Mouse (Mus musculus): ENCODE data around the gene Igsf11. TPM values are rescaled to one million over a fixed set of nuclear protein-coding genes. Genes with fewer than 3 reads are reported as not detected.

Igsf11 gene
- polyA plus RNA-seq, 1 experiment from 2014 or later = 0.36 TPM

DNA sequence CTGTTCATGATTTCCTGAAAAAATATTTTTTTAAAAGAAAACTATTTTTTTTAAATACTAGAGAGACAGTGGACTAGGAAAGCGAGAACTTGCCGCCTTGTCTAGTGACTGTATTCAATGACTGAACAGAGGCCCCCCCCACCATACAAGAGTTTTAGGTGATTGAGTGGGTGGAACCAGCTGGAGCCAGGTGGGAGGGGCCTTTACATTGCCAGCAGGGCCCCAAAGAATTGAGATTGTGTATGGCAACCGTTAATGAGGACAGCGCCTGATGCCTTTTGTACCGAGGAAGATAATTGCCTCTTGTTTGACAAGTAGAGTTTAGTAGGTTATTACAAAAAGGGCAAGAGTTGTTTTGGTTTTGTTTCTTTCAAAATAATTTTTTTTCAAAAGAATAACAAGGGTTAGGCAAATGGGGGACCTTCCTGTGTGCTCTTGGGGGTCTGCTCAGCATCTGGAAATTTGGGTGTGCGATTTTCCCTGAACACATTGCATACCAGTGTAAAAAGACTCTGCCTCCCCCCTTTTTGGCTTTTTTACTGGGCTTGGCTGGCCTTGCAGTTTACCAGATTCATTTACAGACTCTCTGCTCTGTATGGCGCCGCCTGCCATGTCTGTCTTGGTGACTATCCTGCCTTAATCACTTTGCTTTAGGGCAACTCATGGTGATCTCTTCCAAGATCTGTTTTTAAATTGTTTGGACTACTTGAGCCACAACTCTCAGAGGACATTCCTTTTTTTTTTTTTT is 133.7 kb downstream of the Igsf11 start:
- no peak for ATAC-seq (ENCODE audit: insufficient number of reproducible peaks, insufficient read depth, low FRiP score, low read depth)

DNA sequence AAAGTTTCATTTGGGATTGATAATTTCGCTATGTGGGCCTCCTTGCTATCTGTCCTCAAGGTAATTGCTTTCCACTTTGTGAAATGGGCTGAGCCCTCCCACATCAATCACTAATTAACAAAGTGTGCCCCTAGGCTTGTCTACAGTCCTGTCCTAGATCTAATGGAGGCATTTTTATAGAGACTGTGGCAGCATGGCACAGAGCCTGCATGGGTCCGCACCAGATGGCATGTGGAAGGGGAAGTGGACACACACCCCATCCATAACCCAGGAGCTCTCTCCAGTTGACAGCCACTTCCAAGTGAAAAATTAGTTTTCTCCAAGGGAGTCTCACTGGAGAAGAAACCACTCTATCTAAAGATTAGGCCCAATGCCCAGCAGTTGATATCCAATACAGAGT is 138.9 kb downstream of the Igsf11 start:
- no peak for ATAC-seq (ENCODE audit: insufficient number of reproducible peaks, insufficient read depth, low FRiP score, low read depth)
- Histone ChIP-seq H3K4me3 (ENCODE audit: control insufficient read depth in 1 of 2, insufficient read depth in 1 of 2, low read depth in 1 of 2, low read length in 2 of 2) (no peak overlapping the region), H3K27me3 (ENCODE audit: control insufficient read depth, insufficient read depth, low read length) (no peaks in the 10 kb centered on the region), H3K4me2 (ENCODE audit: low read length) (no peak overlapping the region), H3K4me1 (ENCODE audit: control insufficient read depth in 2 of 2, insufficient read depth in 2 of 2, low read length in 2 of 2) (no peaks in the 10 kb centered on the region), H3K36me3 (ENCODE audit: control insufficient read depth, insufficient read depth, low read length) (no peaks in the 10 kb centered on the region), H3K9ac (ENCODE audit: low read length) (no peak overlapping the region), H3K9me3 (ENCODE audit: control insufficient read depth, low read length) (no peaks in the 10 kb centered on the region), H3K27ac (replicated peaks in 1 of 2; ENCODE audit: control insufficient read depth in 1 of 2, insufficient read depth in 1 of 2, low read depth in 2 of 2, low read length in 2 of 2) (no peak overlapping the region)
- WGBS = 83% methylated on average over 2 of the region's 2 CpGs

More for the DNA sequence above, 133.7 kb downstream of the Igsf11 start:
- Histone ChIP-seq H3K27me3 (ENCODE audit: control insufficient read depth, insufficient read depth, low read length) (no peaks in the 10 kb centered on the region), H3K36me3 (ENCODE audit: control insufficient read depth, insufficient read depth, low read length) (no peaks in the 10 kb centered on the region), H3K4me2 (ENCODE audit: low read length) (no peak overlapping the region), H3K27ac (replicated peaks in 1 of 2; ENCODE audit: control insufficient read depth in 1 of 2, insufficient read depth in 1 of 2, low read depth in 2 of 2, low read length in 2 of 2) (no peak overlapping the region), H3K4me3 (ENCODE audit: control insufficient read depth in 1 of 2, insufficient read depth in 1 of 2, low read depth in 1 of 2, low read length in 2 of 2) (no peak overlapping the region), H3K9ac (ENCODE audit: low read length) (no peak overlapping the region), H3K9me3 (ENCODE audit: control insufficient read depth, low read length) (no peaks in the 10 kb centered on the region), H3K4me1 (ENCODE audit: control insufficient read depth in 2 of 2, insufficient read depth in 2 of 2, low read length in 2 of 2) (no peaks in the 10 kb centered on the region)
- WGBS = 83% methylated on average over 8 of the region's 8 CpGs

DNA sequence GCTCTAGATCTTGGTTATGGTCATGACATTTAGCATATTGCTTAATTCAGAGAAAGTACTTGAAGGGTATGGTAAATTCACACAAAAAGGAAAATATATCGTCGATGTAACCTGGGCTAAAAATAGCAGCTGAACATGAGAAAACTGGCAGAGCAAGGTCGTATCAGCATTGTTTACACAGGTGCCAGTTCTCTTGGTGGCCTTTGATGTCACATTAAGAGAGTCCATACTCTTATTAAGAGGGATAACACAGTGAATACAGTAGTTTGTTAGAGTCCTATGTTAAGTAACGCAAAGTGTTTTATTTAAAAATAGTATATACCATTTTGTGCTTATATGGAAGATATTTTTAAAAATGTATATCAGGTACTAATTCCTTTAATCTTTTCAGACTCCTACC is 144.8 kb downstream of the Igsf11 start:
- Histone ChIP-seq H3K4me2 (ENCODE audit: low read length) (no peak overlapping the region), H3K4me3 (ENCODE audit: control insufficient read depth in 1 of 2, insufficient read depth in 1 of 2, low read depth in 1 of 2, low read length in 2 of 2) (no peak overlapping the region), H3K27ac (replicated peaks in 1 of 2; ENCODE audit: control insufficient read depth in 1 of 2, insufficient read depth in 1 of 2, low read depth in 2 of 2, low read length in 2 of 2) (no peak overlapping the region), H3K9me3 (ENCODE audit: control insufficient read depth, low read length) (no peaks in the 10 kb centered on the region), H3K36me3 (ENCODE audit: control insufficient read depth, insufficient read depth, low read length) (no peaks in the 10 kb centered on the region), H3K9ac (ENCODE audit: low read length) (no peak overlapping the region), H3K4me1 (ENCODE audit: control insufficient read depth in 2 of 2, insufficient read depth in 2 of 2, low read length in 2 of 2) (no peaks in the 10 kb centered on the region), H3K27me3 (ENCODE audit: control insufficient read depth, insufficient read depth, low read length) (no peaks in the 10 kb centered on the region)
- WGBS = 49% methylated on average over 4 of the region's 4 CpGs
- no peak for ATAC-seq (ENCODE audit: insufficient number of reproducible peaks, insufficient read depth, low FRiP score, low read depth)

DNA sequence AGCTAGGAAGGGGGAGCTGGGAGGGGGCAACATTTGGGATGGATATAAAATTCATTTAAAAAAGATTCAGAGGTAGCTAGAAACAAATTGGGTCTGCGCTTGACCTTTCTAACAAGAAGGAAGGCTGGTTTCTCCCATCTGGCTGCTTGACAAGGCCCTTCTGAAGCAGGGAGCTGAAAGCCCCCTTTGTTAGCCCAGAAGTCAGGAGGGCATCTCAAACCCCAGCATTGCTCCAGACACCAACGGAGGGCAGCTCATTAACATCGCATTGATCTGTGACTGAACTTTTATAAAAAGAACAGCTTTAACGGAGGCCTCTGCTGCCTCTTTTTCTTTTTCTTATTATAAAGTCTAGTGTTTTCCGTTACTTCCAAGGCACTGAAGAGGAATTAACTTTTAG is 151.9 kb downstream of the Igsf11 start:
- no peak overlapping the region for H3K9ac ChIP-seq (ENCODE audit: low read length)
- 0 out of 2 replicates have a peak, but pooled peaks cover 3% of the 10 kb centered on the region for H3K27me3 ChIP-seq (ENCODE audit: control insufficient read depth, insufficient read depth, low read length)
- no peak overlapping the region for H3K4me2 ChIP-seq (ENCODE audit: low read length)
- no peak overlapping the region for H3K27ac ChIP-seq (replicated peaks in 1 of 2; ENCODE audit: control insufficient read depth in 1 of 2, insufficient read depth in 1 of 2, low read depth in 2 of 2, low read length in 2 of 2)
- no peaks in the 10 kb centered on the region for H3K4me1 ChIP-seq (ENCODE audit: control insufficient read depth in 2 of 2, insufficient read depth in 2 of 2, low read length in 2 of 2)
- WGBS = 70% methylated on average over 5 of the region's 5 CpGs
- H3K4me3 ChIP-seq (ENCODE audit: control insufficient read depth in 1 of 2, insufficient read depth in 1 of 2, low read depth in 1 of 2, low read length in 2 of 2) = no peak overlapping the region
- ATAC-seq (ENCODE audit: insufficient number of reproducible peaks, insufficient read depth, low FRiP score, low read depth) = no peak
- H3K9me3 ChIP-seq (ENCODE audit: control insufficient read depth, low read length) = no peaks in the 10 kb centered on the region
- H3K36me3 ChIP-seq (ENCODE audit: control insufficient read depth, insufficient read depth, low read length) = no peaks in the 10 kb centered on the region

DNA sequence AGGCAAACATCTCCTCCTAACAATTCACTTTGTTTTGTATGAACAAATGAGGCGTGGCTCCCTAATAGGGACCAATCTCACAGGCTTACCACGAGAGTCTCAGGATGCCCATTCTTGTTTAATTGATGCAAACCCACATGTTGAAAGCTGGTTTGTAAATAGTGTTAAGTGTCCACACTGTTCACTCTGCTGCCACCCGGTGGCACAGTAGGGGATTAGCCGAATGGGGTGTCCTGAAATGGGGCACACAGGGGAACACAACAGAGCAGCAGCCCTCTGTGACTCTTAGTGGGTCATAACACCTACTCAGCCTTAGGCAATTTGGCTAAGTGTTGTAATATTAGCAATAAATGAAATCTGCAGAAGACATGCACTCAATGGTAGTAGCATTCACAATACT is 156.4 kb downstream of the Igsf11 start:
- Histone ChIP-seq H3K27me3 (ENCODE audit: control insufficient read depth, insufficient read depth, low read length) (0 out of 2 replicates have a peak, but pooled peaks cover 3% of the 10 kb centered on the region), H3K27ac (replicated peaks in 1 of 2; ENCODE audit: control insufficient read depth in 1 of 2, insufficient read depth in 1 of 2, low read depth in 2 of 2, low read length in 2 of 2) (no peak overlapping the region), H3K4me3 (ENCODE audit: control insufficient read depth in 1 of 2, insufficient read depth in 1 of 2, low read depth in 1 of 2, low read length in 2 of 2) (no peak overlapping the region), H3K9ac (ENCODE audit: low read length) (no peak overlapping the region), H3K4me1 (ENCODE audit: control insufficient read depth in 2 of 2, insufficient read depth in 2 of 2, low read length in 2 of 2) (no peaks in the 10 kb centered on the region), H3K4me2 (ENCODE audit: low read length) (no peak overlapping the region), H3K9me3 (ENCODE audit: control insufficient read depth, low read length) (no peaks in the 10 kb centered on the region), H3K36me3 (ENCODE audit: control insufficient read depth, insufficient read depth, low read length) (no peaks in the 10 kb centered on the region)
- no peak for ATAC-seq (ENCODE audit: insufficient number of reproducible peaks, insufficient read depth, low FRiP score, low read depth)
- WGBS = 9% methylated on average over 4 of the region's 4 CpGs

DNA sequence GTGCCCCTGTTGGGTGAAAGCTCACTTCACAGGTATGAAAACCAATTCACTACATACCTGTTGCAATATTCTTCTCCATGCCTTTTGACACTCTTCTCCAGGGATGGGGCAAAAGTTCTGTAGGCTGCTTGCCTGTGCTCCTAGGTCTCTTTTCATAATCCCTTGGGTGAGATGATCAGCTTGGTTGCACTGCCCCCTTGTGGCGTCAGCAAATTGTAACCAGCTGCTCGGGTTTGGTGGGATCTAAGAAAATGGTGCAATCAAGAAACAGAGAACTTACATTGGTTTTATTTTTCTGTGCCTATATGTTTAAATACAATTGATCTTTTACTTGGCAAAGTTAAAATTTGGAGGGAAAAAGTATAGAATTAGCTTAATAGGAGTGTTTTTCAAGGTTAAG is 160.5 kb downstream of the Igsf11 start:
- Histone ChIP-seq H3K9me3 (ENCODE audit: control insufficient read depth, low read length) (no peaks in the 10 kb centered on the region), H3K4me1 (ENCODE audit: control insufficient read depth in 2 of 2, insufficient read depth in 2 of 2, low read length in 2 of 2) (peaks cover 7 to 10% of the 10 kb centered on the region in 2 experiments; a peak in 3 of 4 replicates), H3K4me3 (ENCODE audit: control insufficient read depth in 1 of 2, insufficient read depth in 1 of 2, low read depth in 1 of 2, low read length in 2 of 2) (no peak overlapping the region), H3K9ac (ENCODE audit: low read length) (no peak overlapping the region), H3K4me2 (ENCODE audit: low read length) (no peak overlapping the region), H3K27me3 (ENCODE audit: control insufficient read depth, insufficient read depth, low read length) (no peaks in the 10 kb centered on the region), H3K36me3 (ENCODE audit: control insufficient read depth, insufficient read depth, low read length) (no peaks in the 10 kb centered on the region), H3K27ac (replicated peaks in 1 of 2; ENCODE audit: control insufficient read depth in 1 of 2, insufficient read depth in 1 of 2, low read depth in 2 of 2, low read length in 2 of 2) (no peak overlapping the region)
- no peak for ATAC-seq (ENCODE audit: insufficient number of reproducible peaks, insufficient read depth, low FRiP score, low read depth)
- 0% methylated on average over 2 of the region's 2 CpGs for WGBS

DNA sequence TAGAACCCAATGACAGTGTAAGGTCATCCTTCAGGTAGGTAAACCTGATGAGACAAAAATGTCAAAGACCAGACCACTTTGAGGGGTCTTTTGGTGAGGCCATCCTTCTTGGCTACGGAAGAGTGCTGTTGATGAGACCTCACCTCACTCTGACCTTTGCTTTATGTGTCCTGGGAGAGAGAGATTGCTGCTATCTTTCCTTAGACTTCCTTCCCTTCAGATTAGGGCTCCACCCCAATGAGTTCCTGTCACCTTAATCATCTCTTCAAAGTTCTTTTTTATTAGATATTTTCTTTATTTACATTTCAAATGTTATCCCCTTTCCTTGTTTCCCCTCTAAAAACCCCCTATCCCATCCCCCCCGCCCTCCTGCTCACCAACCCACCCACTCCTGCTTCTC is 161.3 kb downstream of the Igsf11 start:
- Histone ChIP-seq H3K4me1 (ENCODE audit: control insufficient read depth in 2 of 2, insufficient read depth in 2 of 2, low read length in 2 of 2) (peaks cover 7 to 10% of the 10 kb centered on the region in 2 experiments; a peak in 3 of 4 replicates), H3K27ac (replicated peaks in 1 of 2; ENCODE audit: control insufficient read depth in 1 of 2, insufficient read depth in 1 of 2, low read depth in 2 of 2, low read length in 2 of 2) (no peak overlapping the region), H3K9me3 (ENCODE audit: control insufficient read depth, low read length) (no peaks in the 10 kb centered on the region), H3K4me2 (ENCODE audit: low read length) (no peak overlapping the region), H3K9ac (ENCODE audit: low read length) (no peak overlapping the region), H3K27me3 (ENCODE audit: control insufficient read depth, insufficient read depth, low read length) (no peaks in the 10 kb centered on the region), H3K36me3 (ENCODE audit: control insufficient read depth, insufficient read depth, low read length) (no peaks in the 10 kb centered on the region), H3K4me3 (ENCODE audit: control insufficient read depth in 1 of 2, insufficient read depth in 1 of 2, low read depth in 1 of 2, low read length in 2 of 2) (no peak overlapping the region)
- no peak for ATAC-seq (ENCODE audit: insufficient number of reproducible peaks, insufficient read depth, low FRiP score, low read depth)
- WGBS = 64% methylated on average over 2 of the region's 2 CpGs

DNA sequence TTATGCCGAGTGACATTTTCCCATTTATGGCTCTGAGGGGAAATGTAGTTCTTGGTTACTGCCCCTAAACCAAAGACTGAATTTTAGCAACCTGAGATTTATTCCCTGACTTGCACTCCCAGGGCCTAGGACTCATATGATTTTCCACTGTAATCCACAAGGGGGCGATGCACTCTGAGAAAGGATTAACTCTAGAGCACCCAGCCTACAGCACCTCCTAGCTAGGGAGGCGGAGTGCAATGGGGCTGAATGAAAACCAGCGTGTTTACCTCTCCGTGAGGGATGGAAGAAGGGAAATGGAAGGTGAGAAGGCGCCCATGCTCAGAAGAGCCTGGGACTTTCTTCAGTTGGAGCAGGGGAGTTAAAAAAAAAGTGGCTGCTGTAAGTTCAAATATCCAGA is 163.6 kb downstream of the Igsf11 start:
- H3K9me3 ChIP-seq (ENCODE audit: control insufficient read depth, low read length) = no peaks in the 10 kb centered on the region
- H3K4me3 ChIP-seq (ENCODE audit: control insufficient read depth in 1 of 2, insufficient read depth in 1 of 2, low read depth in 1 of 2, low read length in 2 of 2) = no peak overlapping the region
- no peaks in the 10 kb centered on the region for H3K27me3 ChIP-seq (ENCODE audit: control insufficient read depth, insufficient read depth, low read length)
- 26% methylated on average over 6 of the region's 6 CpGs for WGBS
- no peak overlapping the region for H3K27ac ChIP-seq (replicated peaks in 1 of 2; ENCODE audit: control insufficient read depth in 1 of 2, insufficient read depth in 1 of 2, low read depth in 2 of 2, low read length in 2 of 2)
- peaks cover 7 to 10% of the 10 kb centered on the region in 2 experiments; a peak in 3 of 4 replicates for H3K4me1 ChIP-seq (ENCODE audit: control insufficient read depth in 2 of 2, insufficient read depth in 2 of 2, low read length in 2 of 2)
- no peaks in the 10 kb centered on the region for H3K36me3 ChIP-seq (ENCODE audit: control insufficient read depth, insufficient read depth, low read length)
- no peak overlapping the region for H3K4me2 ChIP-seq (ENCODE audit: low read length)
- H3K9ac ChIP-seq (ENCODE audit: low read length) = no peak overlapping the region
- no peak for ATAC-seq (ENCODE audit: insufficient number of reproducible peaks, insufficient read depth, low FRiP score, low read depth)
